Mouse (Mus musculus) megakaryocyte, embryonic 14.5 days (primary cell): ENCODE results near the gene Serpina9.

Source experiments
- FLI1 ChIP-seq: IDR thresholded peaks from 2 replicates; pipeline ENCODE4 v1.6.1; 2012; ENCODE audit warnings: low read length, inconsistent platforms, mixed read lengths
- GATA1 ChIP-seq: IDR thresholded peaks from 3 replicates; pipeline ENCODE4 v1.6.1; 2012; ENCODE audit warnings: mixed read lengths, low read length, inconsistent platforms, borderline replicate concordance

GRCm38 (mm10) chr12:104042753-104043152 lies 29.2 kb upstream of the Serpina9 start:
- no peak for TF ChIP-seq GATA1
- no peak for TF ChIP-seq FLI1
